Mouse (Mus musculus): Measurements from ENCODE around the gene Rhov.

DNA sequence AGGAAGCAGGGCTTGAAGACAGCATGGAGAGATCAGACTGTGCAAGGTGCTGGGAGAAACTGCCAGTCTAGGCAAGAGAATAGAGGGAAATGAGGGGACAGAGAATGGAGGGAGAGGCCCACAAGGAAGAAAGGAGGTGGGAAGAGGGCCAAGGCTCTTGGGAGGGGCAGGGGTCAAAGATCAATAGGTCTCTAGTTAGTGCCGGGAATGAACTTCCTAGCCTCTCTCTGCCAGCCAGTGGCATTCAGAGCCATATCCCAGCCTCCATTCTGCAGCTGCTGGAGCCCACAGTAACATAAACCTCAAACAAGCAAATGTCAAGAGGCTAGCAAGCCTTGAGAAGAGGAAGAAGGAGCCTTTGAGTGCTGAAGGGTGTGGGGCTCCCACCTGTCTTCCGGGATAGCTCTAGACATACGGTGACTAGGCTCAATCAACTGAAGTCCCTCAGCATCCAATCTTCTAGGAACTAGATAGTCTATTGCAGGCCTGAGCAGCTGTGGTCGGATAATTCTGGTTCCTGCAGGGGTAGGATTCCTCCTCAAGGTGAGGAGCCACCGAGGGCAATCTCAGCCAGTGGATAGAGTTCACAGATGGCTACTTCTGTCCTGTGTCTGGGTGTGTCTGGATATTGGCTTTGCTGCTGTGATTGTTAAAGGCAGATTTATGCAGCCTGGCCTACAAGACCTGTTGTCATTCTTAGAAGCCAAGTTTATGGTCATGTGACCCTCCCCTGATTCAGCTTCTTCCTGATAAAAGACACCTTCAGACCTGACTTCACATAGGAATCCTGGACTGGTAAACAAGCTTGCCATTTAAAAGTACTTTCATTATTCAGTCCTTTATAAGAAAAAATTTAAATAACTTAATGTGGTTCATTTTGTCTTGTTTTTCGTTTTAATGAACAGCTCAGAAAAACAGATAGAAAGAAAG is 41.0 kb downstream of the Rhov start, which contains the start of gene Ppp1r14d:
- no peak for TF ChIP-seq POLR2A (IDR thresholded peaks at IDR 0.05; ENCODE audit: low read depth, low read length)
- no peak for TF ChIP-seq CTCF (IDR thresholded peaks at IDR 0.05; ENCODE audit: borderline replicate concordance, insufficient read depth, low read length)

Measured in embryonic fibroblast, embryonic 13.5 days (primary cell).